Mouse (Mus musculus) G1E (cell line): ENCODE results near the gene Tppp3. TPM values are rescaled to one million over a fixed set of nuclear protein-coding genes. Genes with fewer than 3 reads are reported as not detected.

ENCODE experiments used
- ATAC-seq: 2 replicates; pipeline ENCODE4 v1.8.0; 2016; ENCODE audit warnings: mild to moderate bottlenecking; ENCODE audit not compliant: insufficient number of reproducible peaks, poor library complexity, low FRiP score, severe bottlenecking; ENCODE audit errors: extremely low read depth
- DNase-seq: peaks from one replicate; pipeline ENCODE4 v3.0.0; 2012; ENCODE audit warnings: low spot score
- H3K27me3 ChIP-seq: 2 replicates; pipeline ENCODE4 v1.6.1; 2012; ENCODE audit warnings: mild to moderate bottlenecking, low read length, inconsistent platforms; ENCODE audit not compliant: insufficient read depth
- H3K36me3 ChIP-seq: replicated peaks from 2 replicates; pipeline ENCODE3; 2012; ENCODE audit warnings: mild to moderate bottlenecking, inconsistent platforms
- H3K4me1 ChIP-seq: 2 replicates; pipeline ENCODE4 v1.6.1; 2012; ENCODE audit warnings: low read depth, low read length, inconsistent platforms, mixed read lengths; ENCODE audit not compliant: insufficient read depth
- H3K4me3 ChIP-seq: 2 replicates; pipeline ENCODE4 v1.5.1; 2012; ENCODE audit warnings: low read depth, mild to moderate bottlenecking, inconsistent platforms, low read length, moderate library complexity, mixed read lengths
- H3K9me3 ChIP-seq: replicated peaks from 2 replicates; pipeline ENCODE4 v1.6.1; 2012; ENCODE audit warnings: inconsistent platforms
- CTCF ChIP-seq: IDR thresholded peaks from 2 replicates; pipeline ENCODE4 v1.5.1; 2012; ENCODE audit warnings: low read depth, low read length, inconsistent platforms, mixed read lengths
- GATA1 ChIP-seq: IDR thresholded peaks from 2 replicates; pipeline ENCODE4 v1.6.1; 2012; ENCODE audit warnings: borderline replicate concordance, low read length, inconsistent platforms, mixed read lengths
- GATA2 ChIP-seq: IDR thresholded peaks from 2 replicates; pipeline ENCODE4 v1.6.1; 2012; ENCODE audit warnings: low read depth, low read length, inconsistent platforms, borderline replicate concordance
- POLR2AphosphoS5 ChIP-seq: IDR thresholded peaks from 2 replicates; pipeline ENCODE4 v1.6.1; 2012; ENCODE audit warnings: low read depth, low read length, inconsistent platforms; ENCODE audit not compliant: insufficient replicate concordance
- TAL1 ChIP-seq: conservative IDR thresholded peaks from 2 replicates; pipeline ENCODE4 v1.6.1; 2012; ENCODE audit warnings: low read depth, low read length, inconsistent platforms, mixed read lengths
- polyA plus RNA-seq: library from polyadenylated mRNA; stranded (reverse); fragments of >175 nt; gene quantifications from 2 replicates; pipeline ENCODE4 v1.2.3, GENCODE M21; 2012
- total RNA-seq, 2 experiments: library from RNA; stranded (forward) in 1 of 2; stranded (reverse) in 1 of 2; fragments of 200-1000 nt in 1 of 2; fragments of >200 nt in 1 of 2; fragmentation: Nextera tagmentation in 1 of 2; gene quantifications; 2 replicates each; pipeline ENCODE4 v1.2.3; 2014 to 2017

The Tppp3 gene
- total and polyA plus RNA-seq, 3 experiments: not detected

DNA sequence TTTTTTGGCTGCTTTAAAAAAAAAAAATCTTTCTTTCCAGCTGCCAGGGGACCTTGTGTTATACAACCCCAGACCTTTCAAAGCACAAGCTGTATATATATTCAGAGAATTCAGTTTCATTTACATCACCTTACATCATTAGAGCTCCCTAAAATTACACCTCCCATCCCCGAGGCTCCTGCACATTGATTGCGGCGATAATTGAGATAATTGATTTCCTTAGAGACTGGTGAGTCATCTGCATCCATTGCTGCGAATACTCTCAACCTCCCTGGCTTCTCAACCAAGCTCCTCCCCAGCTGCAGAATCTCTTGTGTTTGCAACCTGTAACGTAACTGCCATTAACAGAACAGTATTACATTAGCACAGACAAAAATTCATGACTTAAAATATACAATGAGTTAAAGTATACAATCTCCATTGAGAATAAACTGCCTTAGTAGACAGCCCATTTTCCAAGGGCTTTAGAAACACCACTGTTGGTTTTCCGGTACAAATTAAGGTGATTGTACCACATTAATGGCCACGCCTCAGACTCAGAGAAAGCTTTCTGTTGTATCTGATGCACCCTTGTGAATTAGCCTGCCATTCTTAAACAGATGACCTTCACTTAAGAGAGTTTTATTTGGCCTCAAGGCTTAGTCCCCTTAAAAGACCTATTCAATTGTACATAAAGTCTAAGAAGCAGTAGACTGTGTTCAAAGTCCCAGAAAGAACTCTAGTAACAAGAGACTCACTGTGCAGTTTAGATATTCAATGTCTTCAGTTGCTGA is 39.4 kb downstream of the Tppp3 start:
- no peaks in the 10 kb centered on the region for H3K9me3 ChIP-seq
- H3K27me3 ChIP-seq: peaks cover 21% of the 10 kb centered on the region
- TF ChIP-seq POLR2AphosphoS5: no peak
- no peak for TF ChIP-seq TAL1
- TF ChIP-seq GATA2: no peak
- TF ChIP-seq GATA1: no peak
- TF ChIP-seq CTCF: no peak
- H3K36me3 ChIP-seq: no peaks in the 10 kb centered on the region
- no peak for ATAC-seq
- H3K4me1 ChIP-seq: no peaks in the 10 kb centered on the region
- no peak for DNase-seq
- H3K4me3 ChIP-seq: no peak overlapping the region

DNA sequence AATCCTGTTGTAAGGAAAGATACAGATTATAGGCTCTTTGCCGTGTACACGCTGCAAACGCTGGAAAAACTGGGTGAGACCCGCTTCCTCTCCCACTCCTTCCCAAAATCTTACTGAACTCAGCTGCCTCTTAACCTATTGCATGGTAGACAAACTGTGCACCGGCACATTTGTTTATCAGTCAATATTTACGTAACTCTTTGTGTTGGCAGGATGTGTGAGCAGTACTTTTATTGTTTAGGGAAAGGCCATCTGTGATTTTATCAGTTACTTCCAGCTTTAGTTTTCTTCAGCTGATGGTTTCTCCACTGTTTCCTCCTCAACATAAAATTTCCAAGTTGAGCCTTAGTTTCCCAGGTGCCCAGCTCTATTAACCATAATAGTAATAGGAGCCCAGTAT is 44.4 kb downstream of the Tppp3 start:
- Histone ChIP-seq H3K4me1 (no peaks in the 10 kb centered on the region), H3K36me3 (no peaks in the 10 kb centered on the region), H3K27me3 (peaks cover 20% of the 10 kb centered on the region), H3K4me3 (no peak overlapping the region), H3K9me3 (no peaks in the 10 kb centered on the region)
- TF ChIP-seq GATA1 (no peak), CTCF (no peak), POLR2AphosphoS5 (no peak), GATA2 (no peak), TAL1 (no peak)
- DNase-seq (no peak), ATAC-seq (no peak)

DNA sequence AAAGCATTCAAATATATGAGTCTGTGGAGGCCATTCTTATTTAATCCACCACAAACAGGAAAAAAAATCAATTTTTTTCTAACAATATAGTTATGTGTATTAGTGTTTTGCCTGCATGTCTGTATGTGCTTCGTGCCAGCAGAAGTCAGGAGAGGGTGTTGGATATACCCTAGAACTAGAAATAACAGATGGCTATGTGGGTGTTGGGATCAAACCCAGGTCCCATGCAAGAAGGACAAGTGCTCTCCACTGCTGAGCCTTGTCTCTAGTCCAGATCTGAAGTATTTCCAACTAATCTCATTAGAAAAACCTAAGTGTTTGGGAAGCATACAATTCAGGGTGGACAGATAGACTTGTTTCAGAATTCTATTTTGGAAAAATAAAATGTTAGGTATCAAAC is 49.3 kb downstream of the Tppp3 start:
- no peaks in the 10 kb centered on the region for H3K9me3 ChIP-seq
- DNase-seq (no peak), ATAC-seq (no peak)
- H3K4me3 ChIP-seq: no peak overlapping the region
- no peaks in the 10 kb centered on the region for H3K36me3 ChIP-seq
- H3K27me3 ChIP-seq: peaks cover 7% of the 10 kb centered on the region
- no peaks in the 10 kb centered on the region for H3K4me1 ChIP-seq
- TF ChIP-seq POLR2AphosphoS5 (no peak), GATA1 (no peak), GATA2 (no peak), CTCF (no peak), TAL1 (no peak)

DNA sequence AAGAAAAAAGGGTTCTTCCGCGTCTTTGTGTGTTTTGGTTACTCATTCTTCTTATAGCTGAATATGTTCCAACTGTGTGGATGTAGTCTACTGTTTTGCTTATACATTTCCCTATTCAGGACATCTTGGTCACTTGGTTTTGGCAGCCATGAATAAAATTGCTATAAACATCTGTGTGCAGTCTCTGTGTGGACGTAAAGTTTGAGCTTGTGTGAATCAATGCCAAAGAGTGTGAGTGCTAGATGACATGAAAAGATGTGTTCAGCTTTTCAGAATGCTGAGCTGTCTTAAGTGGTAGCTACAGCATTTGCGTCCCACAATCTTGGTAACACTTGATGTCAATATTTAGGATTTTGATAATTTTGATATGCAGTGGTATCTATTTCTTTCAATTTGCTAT is 51.5 kb downstream of the Tppp3 start:
- Histone ChIP-seq H3K4me1 (no peaks in the 10 kb centered on the region), H3K36me3 (no peaks in the 10 kb centered on the region), H3K9me3 (no peaks in the 10 kb centered on the region), H3K4me3 (no peak overlapping the region), H3K27me3 (peaks cover 4% of the 10 kb centered on the region; the same call in 1 of the 2 replicates)
- no peak for DNase-seq
- TF ChIP-seq GATA1: no peak
- no peak for TF ChIP-seq GATA2
- TF ChIP-seq TAL1: no peak
- TF ChIP-seq CTCF: no peak
- no peak for TF ChIP-seq POLR2AphosphoS5
- no peak for ATAC-seq

DNA sequence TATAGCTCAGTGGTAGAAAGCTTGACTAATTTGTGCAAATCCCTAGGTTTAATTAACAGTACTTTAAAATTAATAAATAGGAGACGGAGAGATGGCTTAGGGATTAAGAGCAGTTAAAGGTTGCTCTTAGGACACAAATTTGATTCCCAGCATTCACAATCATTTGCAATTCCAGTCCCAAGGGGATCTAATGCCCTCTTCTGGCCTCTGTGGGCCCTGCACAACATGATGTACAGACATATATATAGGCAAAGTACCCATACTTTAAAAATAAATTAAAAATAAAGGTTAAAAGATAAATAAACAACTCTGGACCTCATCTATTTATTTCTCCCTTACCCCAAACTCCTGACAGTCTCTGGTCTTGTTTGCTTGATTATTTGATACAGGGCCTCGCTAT is 52.3 kb downstream of the Tppp3 start:
- no peaks in the 10 kb centered on the region for H3K9me3 ChIP-seq
- DNase-seq: no peak
- H3K36me3 ChIP-seq: no peaks in the 10 kb centered on the region
- H3K4me1 ChIP-seq: no peaks in the 10 kb centered on the region
- TF ChIP-seq TAL1: no peak
- TF ChIP-seq CTCF: no peak
- no peak for TF ChIP-seq GATA1
- no peak for TF ChIP-seq GATA2
- no peak for TF ChIP-seq POLR2AphosphoS5
- no peak overlapping the region for H3K4me3 ChIP-seq
- H3K27me3 ChIP-seq: peaks cover 4% of the 10 kb centered on the region; the same call in 1 of the 2 replicates
- no peak for ATAC-seq

Other genes starting within 250 kb of the Tppp3 start
Only the 20 nearest of the 28 such genes appear.
- 6.8 and 8.0 TPM in 2 replicates for gene Fbxl8, start 206.9 kb downstream of the Tppp3 start, total RNA-seq (2014; fragmentation: Nextera tagmentation)
- gene Fbxl8, start 206.9 kb downstream of the Tppp3 start, total RNA-seq (2017): 6.0 and 6.9 TPM in 2 replicates
- gene Fbxl8, start 206.9 kb downstream of the Tppp3 start, polyA plus RNA-seq: 8.9 and 9.6 TPM in 2 replicates
- 0.49 and 0.68 TPM in 2 replicates for gene Hsf4, start 201.7 kb downstream of the Tppp3 start, total RNA-seq (2014; fragmentation: Nextera tagmentation)
- 0.70 and 0.93 TPM in 2 replicates for gene Hsf4, start 201.7 kb downstream of the Tppp3 start, total RNA-seq (2017)
- 0.33 and 0.39 TPM in 2 replicates for gene Hsf4, start 201.7 kb downstream of the Tppp3 start, polyA plus RNA-seq
- gene Nol3, start 195.4 kb downstream of the Tppp3 start, total RNA-seq (2014; fragmentation: Nextera tagmentation): 0.39 and 0.60 TPM in 2 replicates
- 0.41 and 0.49 TPM in 2 replicates for gene Nol3, start 195.4 kb downstream of the Tppp3 start, total RNA-seq (2017)
- gene Nol3, start 195.4 kb downstream of the Tppp3 start, polyA plus RNA-seq: 0.60 and 0.77 TPM in 2 replicates
- gene 4931428F04Rik, start 181.7 kb downstream of the Tppp3 start, total RNA-seq (2014; fragmentation: Nextera tagmentation): 7.8 and 9.0 TPM in 2 replicates
- gene 4931428F04Rik, start 181.7 kb downstream of the Tppp3 start, total RNA-seq (2017): 2.6 and 2.8 TPM in 2 replicates
- 1.5 and 2.0 TPM in 2 replicates for gene 4931428F04Rik, start 181.7 kb downstream of the Tppp3 start, polyA plus RNA-seq
- gene Exoc3l, start 175.4 kb downstream of the Tppp3 start, total RNA-seq (2014; fragmentation: Nextera tagmentation): 1.4 and 3.2 TPM in 2 replicates
- 1.5 and 2.8 TPM in 2 replicates for gene Exoc3l, start 175.4 kb downstream of the Tppp3 start, total RNA-seq (2017)
- gene Exoc3l, start 175.4 kb downstream of the Tppp3 start, polyA plus RNA-seq: 2.6 and 2.7 TPM in 2 replicates
- gene E2f4, start 173.9 kb downstream of the Tppp3 start, total RNA-seq (2014; fragmentation: Nextera tagmentation): 228 and 274 TPM in 2 replicates
- 40.1 and 42.5 TPM in 2 replicates for gene E2f4, start 173.9 kb downstream of the Tppp3 start, total RNA-seq (2017)
- 69.8 and 79.2 TPM in 2 replicates for gene E2f4, start 173.9 kb downstream of the Tppp3 start, polyA plus RNA-seq
- 2.2 and 3.5 TPM in 2 replicates for gene Elmo3, start 165.9 kb downstream of the Tppp3 start, total RNA-seq (2014; fragmentation: Nextera tagmentation)
- gene Elmo3, start 165.9 kb downstream of the Tppp3 start, total RNA-seq (2017): 0.49 and 1.6 TPM in 2 replicates
- gene Elmo3, start 165.9 kb downstream of the Tppp3 start, polyA plus RNA-seq: 0.63 and 0.76 TPM in 2 replicates
- gene Lrrc29, start 145.2 kb downstream of the Tppp3 start, total RNA-seq (2014; fragmentation: Nextera tagmentation): 12.3 and 15.5 TPM in 2 replicates
- gene Lrrc29, start 145.2 kb downstream of the Tppp3 start, total RNA-seq (2017): 4.6 and 4.8 TPM in 2 replicates
- 1.3 and 1.6 TPM in 2 replicates for gene Lrrc29, start 145.2 kb downstream of the Tppp3 start, polyA plus RNA-seq
- gene Tmem208, start 145.2 kb downstream of the Tppp3 start, total RNA-seq (2014; fragmentation: Nextera tagmentation): 26.7 and 35.5 TPM in 2 replicates
- gene Tmem208, start 145.2 kb downstream of the Tppp3 start, total RNA-seq (2017): 37.8 and 54.5 TPM in 2 replicates
- 19.5 and 25.2 TPM in 2 replicates for gene Tmem208, start 145.2 kb downstream of the Tppp3 start, polyA plus RNA-seq
- gene Fhod1, start 123.6 kb downstream of the Tppp3 start, total RNA-seq (2014; fragmentation: Nextera tagmentation): 2.3 and 4.7 TPM in 2 replicates
- gene Fhod1, start 123.6 kb downstream of the Tppp3 start, total RNA-seq (2017): 1.7 and 3.3 TPM in 2 replicates
- 6.0 and 6.1 TPM in 2 replicates for gene Fhod1, start 123.6 kb downstream of the Tppp3 start, polyA plus RNA-seq
- 0.68 and 1.2 TPM in 2 replicates for gene Slc9a5, start 122.7 kb downstream of the Tppp3 start, total RNA-seq (2014; fragmentation: Nextera tagmentation)
- 0.46 and 0.49 TPM in 2 replicates for gene Slc9a5, start 122.7 kb downstream of the Tppp3 start, total RNA-seq (2017)
- 0.87 and 0.99 TPM in 2 replicates for gene Slc9a5, start 122.7 kb downstream of the Tppp3 start, polyA plus RNA-seq
- not detected in 2 replicates for gene Plekhg4, start 98.3 kb downstream of the Tppp3 start, total RNA-seq (2014; fragmentation: Nextera tagmentation)
- gene Plekhg4, start 98.3 kb downstream of the Tppp3 start, total RNA-seq (2017): 0.11 TPM in 1 of 2 replicates, not detected in the other
- gene Plekhg4, start 98.3 kb downstream of the Tppp3 start, polyA plus RNA-seq: 0.01 TPM in 1 of 2 replicates, not detected in the other
- not detected in 2 replicates for gene Kctd19, start 58.0 kb downstream of the Tppp3 start, total RNA-seq (2014; fragmentation: Nextera tagmentation)
- not detected in 2 replicates for gene Kctd19, start 58.0 kb downstream of the Tppp3 start, total RNA-seq (2017)
- gene Kctd19, start 58.0 kb downstream of the Tppp3 start, polyA plus RNA-seq: not detected in 2 replicates
- gene Lrrc36, start 58.0 kb downstream of the Tppp3 start, total RNA-seq (2014; fragmentation: Nextera tagmentation): not detected in 2 replicates
- not detected in 2 replicates for gene Lrrc36, start 58.0 kb downstream of the Tppp3 start, total RNA-seq (2017)
- not detected in 2 replicates for gene Lrrc36, start 58.0 kb downstream of the Tppp3 start, polyA plus RNA-seq
- gene Zdhhc1, start 25.4 kb upstream of the Tppp3 start, total RNA-seq (2014; fragmentation: Nextera tagmentation): not detected in 2 replicates
- gene Zdhhc1, start 25.4 kb upstream of the Tppp3 start, total RNA-seq (2017): 0.16 and 0.29 TPM in 2 replicates
- 0.02 and 0.03 TPM in 2 replicates for gene Zdhhc1, start 25.4 kb upstream of the Tppp3 start, polyA plus RNA-seq
- not detected in 2 replicates for gene Hsd11b2, start 47.2 kb upstream of the Tppp3 start, total RNA-seq (2014; fragmentation: Nextera tagmentation)
- not detected in 2 replicates for gene Hsd11b2, start 47.2 kb upstream of the Tppp3 start, total RNA-seq (2017)
- not detected in 2 replicates for gene Hsd11b2, start 47.2 kb upstream of the Tppp3 start, polyA plus RNA-seq
- gene Atp6v0d1, start 94.5 kb upstream of the Tppp3 start, total RNA-seq (2014; fragmentation: Nextera tagmentation): 151 and 178 TPM in 2 replicates
- gene Atp6v0d1, start 94.5 kb upstream of the Tppp3 start, total RNA-seq (2017): 110 and 118 TPM in 2 replicates
- 30.0 and 37.0 TPM in 2 replicates for gene Atp6v0d1, start 94.5 kb upstream of the Tppp3 start, polyA plus RNA-seq
- gene Ripor1, start 133.7 kb upstream of the Tppp3 start, total RNA-seq (2014; fragmentation: Nextera tagmentation): 179 and 221 TPM in 2 replicates
- gene Ripor1, start 133.7 kb upstream of the Tppp3 start, total RNA-seq (2017): 8.0 and 11.0 TPM in 2 replicates
- gene Ripor1, start 133.7 kb upstream of the Tppp3 start, polyA plus RNA-seq: 141 and 150 TPM in 2 replicates
- gene Ctcf, start 165.0 kb upstream of the Tppp3 start, total RNA-seq (2014; fragmentation: Nextera tagmentation): 97.8 and 133 TPM in 2 replicates
- 62.3 and 78.9 TPM in 2 replicates for gene Ctcf, start 165.0 kb upstream of the Tppp3 start, total RNA-seq (2017)
- 155 and 190 TPM in 2 replicates for gene Ctcf, start 165.0 kb upstream of the Tppp3 start, polyA plus RNA-seq
- not detected in 2 replicates for gene Agrp, start 165.9 kb upstream of the Tppp3 start, total RNA-seq (2014; fragmentation: Nextera tagmentation)
- gene Agrp, start 165.9 kb upstream of the Tppp3 start, total RNA-seq (2017): not detected in 2 replicates
- gene Agrp, start 165.9 kb upstream of the Tppp3 start, polyA plus RNA-seq: 0.10 TPM in 1 of 2 replicates, not detected in the other